Mouse (Mus musculus) cerebellum, adult 2 months (tissue): ENCODE results near the gene Fut2. TPM values are rescaled to one million over a fixed set of nuclear protein-coding genes. Genes with fewer than 3 reads are reported as not detected.

Experiments used
- DNase-seq, 2 experiments: peaks; one replicate each; pipeline ENCODE4 v3.0.0; 2021
- H3K27ac ChIP-seq: fragments of 200-500 bp; 2 replicates; pipeline ENCODE4 v1.5.1; 2012; ENCODE audit warnings: low read length, control low read depth, inconsistent platforms; ENCODE audit not compliant: insufficient read depth
- H3K27me3 ChIP-seq: fragments of 200-500 bp; 2 replicates; pipeline ENCODE4 v1.6.1; 2012; ENCODE audit warnings: inconsistent platforms, mild to moderate bottlenecking, low read length, moderate library complexity; ENCODE audit not compliant: control insufficient read depth, insufficient read depth
- H3K4me1 ChIP-seq: fragments of 200-500 bp; 2 replicates; pipeline ENCODE4 v1.6.1; 2011; ENCODE audit warnings: low read length; ENCODE audit not compliant: control insufficient read depth, insufficient read depth
- H3K4me3 ChIP-seq: fragments of 200-500 bp; replicated peaks from 2 replicates; pipeline ENCODE3; 2011; ENCODE audit warnings: mild to moderate bottlenecking, low read depth, low read length, control low read depth; ENCODE audit not compliant: insufficient read depth
- CTCF ChIP-seq: fragments of 200-500 bp; IDR thresholded peaks from 2 replicates; pipeline ENCODE4 v1.5.1; 2011; ENCODE audit warnings: low read depth, mild to moderate bottlenecking, control low read depth, low read length, moderate library complexity, borderline replicate concordance; ENCODE audit not compliant: insufficient read depth
- POLR2A ChIP-seq: fragments of 200-500 bp; IDR thresholded peaks from 2 replicates; pipeline ENCODE4 v1.6.1; 2011; ENCODE audit warnings: low read length, control low read depth, borderline replicate concordance; ENCODE audit not compliant: insufficient read depth
- WGBS: fragments of 180-500 bp; shearing (Covaris S2); methylation state at CpG from one replicate; pipeline ENCODE4 v1.1.7; 2018; 5-methylcytosine and 5-hydroxymethylcytosine counted together
- polyA plus RNA-seq: library from polyadenylated mRNA; depleted of rRNA; stranded (reverse); fragments of >200 nt; gene quantifications from 2 replicates; pipeline ENCODE4 v1.2.3, GENCODE M21; 2012

Gene Fut2
- polyA plus RNA-seq, 1 experiment: 1.4 TPM

DNA sequence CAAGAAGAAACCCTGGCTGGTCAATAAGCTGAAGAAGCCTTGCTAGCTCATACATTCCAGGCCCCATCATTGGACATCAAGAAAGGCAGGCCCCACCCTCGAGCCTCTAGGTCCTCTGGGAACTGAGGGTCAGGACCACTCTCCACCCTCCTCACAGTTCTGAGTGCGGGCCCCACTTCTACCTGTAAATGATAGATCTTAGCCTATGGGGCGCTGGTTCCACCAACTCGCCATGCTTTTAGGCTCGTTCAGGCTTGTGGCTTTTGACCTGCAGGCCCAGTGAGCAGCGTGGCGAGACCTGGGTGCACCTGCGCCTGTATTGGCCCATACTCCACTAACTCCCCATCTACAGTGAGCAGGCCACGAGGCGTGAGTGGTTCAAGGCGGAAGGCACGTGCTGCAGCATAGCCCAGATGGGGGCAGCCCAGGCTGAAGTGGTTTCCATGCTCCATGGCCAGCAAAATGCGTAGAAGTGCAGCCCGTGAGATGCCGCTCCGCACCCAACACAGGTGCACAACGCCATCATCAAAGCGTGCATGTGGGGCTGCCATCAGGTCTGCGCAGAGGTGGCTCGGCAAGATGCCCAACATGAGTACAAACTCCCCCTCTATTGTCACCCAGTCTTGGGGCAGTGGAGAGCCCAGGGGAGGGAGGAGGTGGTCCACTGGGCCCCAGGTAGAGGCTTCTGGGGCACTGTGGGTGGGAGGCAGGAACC lies 44.4 kb upstream of the Fut2 start:
- Histone ChIP-seq H3K4me3 (no peak overlapping the region), H3K4me1 (peaks cover 32% of the 10 kb centered on the region), H3K27me3 (no peaks in the 10 kb centered on the region), H3K27ac (no peak overlapping the region)
- peak in 1 of 2 experiments; percentile 31 for DNase-seq
- TF ChIP-seq CTCF (no peak), POLR2A (no peak)
- WGBS: 85% methylated on average over 20 of the region's 20 CpGs

DNA sequence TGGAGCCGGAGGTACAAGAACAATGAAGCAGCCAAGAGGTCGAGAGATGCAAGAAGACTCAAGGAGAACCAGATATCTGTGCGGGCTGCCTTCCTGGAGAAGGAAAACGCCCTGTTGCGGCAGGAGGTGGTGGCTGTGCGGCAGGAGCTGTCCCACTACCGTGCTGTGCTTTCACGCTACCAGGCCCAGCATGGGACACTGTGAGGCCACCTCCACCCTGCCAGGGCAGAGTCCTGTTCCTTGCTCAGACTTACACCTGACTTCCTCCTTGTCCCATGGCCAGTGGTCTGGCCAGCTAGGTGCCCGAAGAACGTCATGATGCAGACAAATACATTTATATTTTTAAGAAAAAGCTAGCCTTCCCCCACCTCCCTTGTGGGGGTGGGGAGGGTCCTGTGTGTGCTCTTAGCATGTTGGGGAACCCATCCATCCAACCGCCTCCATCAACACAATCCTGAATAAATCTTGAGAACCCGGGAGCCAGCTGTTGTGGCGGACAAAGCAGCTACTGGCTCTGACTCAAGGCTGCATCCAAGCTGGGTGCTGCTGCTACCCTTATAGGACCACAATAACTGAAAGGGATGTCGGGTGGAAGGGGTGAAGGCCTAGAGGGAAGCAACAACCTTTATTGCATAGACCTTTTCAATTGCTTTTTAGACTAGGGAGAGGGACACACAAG lies 43.6 kb upstream of the Fut2 start:
- WGBS: 34% methylated on average over 14 of the region's 14 CpGs

GRCm38 (mm10) chr7:45709036-45709435 lies 42.8 kb upstream of the Fut2 start:
- 23% methylated on average over 6 of the region's 6 CpGs for WGBS
- TF ChIP-seq POLR2A (no peak), CTCF (no peak)

More for the DNA sequence above, 43.6 kb upstream of the Fut2 start:
- Histone ChIP-seq H3K4me3 (no peak overlapping the region), H3K27me3 (no peaks in the 10 kb centered on the region), H3K4me1 (peaks cover 32% of the 10 kb centered on the region), H3K27ac (no peak overlapping the region)
- TF ChIP-seq CTCF (no peak), POLR2A (no peak)
- peak in 1 of 2 experiments; percentile 34 for DNase-seq

GRCm38 (mm10) chr7:45708221-45708761 lies 42.1 kb upstream of the Fut2 start:
- 37% methylated on average over 13 of the region's 13 CpGs for WGBS
- peak overlapping the region; percentile 64 for H3K27ac ChIP-seq
- peak overlapping the region; percentile 46 for H3K4me3 ChIP-seq

More at GRCm38 (mm10) chr7:45709036-45709435, 42.8 kb upstream of the Fut2 start:
- Histone ChIP-seq H3K27ac (peak overlapping the region; percentile 64; the same call in 1 of the 2 replicates), H3K4me1 (peaks cover 32% of the 10 kb centered on the region), H3K27me3 (no peaks in the 10 kb centered on the region), H3K4me3 (no peak overlapping the region)
- peak; percentile 27 to 31 for DNase-seq

DNA sequence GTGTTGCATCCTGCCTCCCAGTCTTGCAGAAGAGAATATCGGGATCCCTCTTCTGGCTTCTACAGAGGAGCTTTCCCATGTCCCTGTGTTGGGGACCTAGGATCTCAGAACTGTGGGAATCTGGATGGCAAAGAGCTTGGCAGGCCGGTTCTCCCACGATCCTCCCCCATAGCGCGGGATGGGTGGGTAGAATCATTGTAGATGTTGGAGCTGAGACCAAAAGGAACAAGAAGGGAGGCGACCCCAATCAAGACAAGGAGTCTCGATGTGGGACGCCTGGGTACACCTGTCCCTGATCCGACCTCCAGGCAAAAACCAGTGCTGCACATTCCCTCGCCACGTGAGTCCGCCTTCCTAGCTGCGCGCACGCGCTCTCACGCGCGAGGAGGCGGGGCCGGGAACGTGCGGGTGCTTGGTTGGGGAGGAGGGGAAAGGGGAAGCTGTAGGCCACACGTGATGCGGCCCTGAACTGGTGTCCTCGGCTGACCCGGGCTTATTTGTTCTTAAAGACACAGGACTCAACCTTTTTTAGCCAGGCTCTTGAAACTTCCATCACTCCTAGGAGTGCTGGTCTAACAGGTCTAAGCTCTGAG lies 41.3 kb upstream of the Fut2 start:
- H3K4me3 ChIP-seq: peak overlapping the region; percentile 96
- peak; percentile 95 to 96 for DNase-seq
- peaks cover 38% of the 10 kb centered on the region for H3K4me1 ChIP-seq
- TF ChIP-seq POLR2A (peak; percentile 73; the same call in 1 of the 2 replicates), CTCF (no peak)
- H3K27me3 ChIP-seq: no peaks in the 10 kb centered on the region
- WGBS: under 1% methylated on average over 27 of the region's 27 CpGs
- H3K27ac ChIP-seq: peak overlapping the region; percentile 93

More at GRCm38 (mm10) chr7:45708221-45708761, 42.1 kb upstream of the Fut2 start:
- Histone ChIP-seq H3K27me3 (no peaks in the 10 kb centered on the region), H3K4me1 (peaks cover 32% of the 10 kb centered on the region)
- DNase-seq: peak; percentile 48 to 51
- no peak for TF ChIP-seq CTCF

- Histone ChIP-seq H3K4me1 (peaks cover 33% of the 10 kb centered on the region), H3K27ac (peak overlapping the region; percentile 93), H3K27me3 (no peaks in the 10 kb centered on the region), H3K4me3 (peak overlapping the region; percentile 96)
- TF ChIP-seq POLR2A (no peak), CTCF (no peak)
- DNase-seq: peak; percentile 81 to 85
- 2% methylated on average over 45 of the region's 45 CpGs for WGBS
Measured at GRCm38 (mm10) chr7:45706721-45707241, 40.6 kb upstream of the Fut2 start.

- Histone ChIP-seq H3K27me3 (no peaks in the 10 kb centered on the region), H3K4me1 (peaks cover 31% of the 10 kb centered on the region), H3K27ac (peak overlapping the region; percentile 96), H3K4me3 (peak overlapping the region; percentile 96)
- TF ChIP-seq POLR2A (peak; percentile 47; the same call in 1 of the 2 replicates), CTCF (no peak)
- peak; percentile 70 to 76 for DNase-seq
- under 1% methylated on average over 7 of the region's 7 CpGs for WGBS
Measured at GRCm38 (mm10) chr7:45705873-45706281, 39.7 kb upstream of the Fut2 start.
